Mouse (Mus musculus): ENCODE measurements at regions not wholly inside any gene's neighbourhood (a gene's known extent, or its start where the extent isn't known, plus 50 kb on each side); places are given as distances from the start of the nearest gene placed in this dataset.

DNA sequence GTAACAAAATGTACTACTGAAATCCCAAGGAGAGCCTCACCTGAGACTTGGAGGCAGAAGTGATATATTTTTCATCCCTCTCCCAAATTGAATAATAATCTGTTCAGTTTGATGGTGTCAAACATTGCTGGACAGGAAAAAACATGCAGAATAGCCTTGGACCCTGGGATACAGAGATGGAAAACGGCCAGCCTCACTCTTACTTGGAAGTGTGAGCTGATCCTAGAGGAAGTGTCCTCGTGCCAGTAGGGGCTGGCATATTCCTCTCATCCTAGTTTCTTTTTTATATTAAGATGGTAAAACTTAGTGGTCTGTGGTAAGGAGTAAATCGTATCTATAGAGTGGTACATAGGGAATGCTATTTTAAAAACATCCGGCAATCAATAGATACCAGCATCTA is 107.6 kb upstream of the Mpdz start:
- no peak overlapping the region for H3K4me3 ChIP-seq (ENCODE audit: control insufficient read depth in 1 of 2, insufficient read depth in 1 of 2, low read depth in 2 of 2, low read length in 2 of 2)
- H3K27me3 ChIP-seq (ENCODE audit: control insufficient read depth in 1 of 2, insufficient read depth in 2 of 2, low read length in 2 of 2) = no peaks in the 10 kb centered on the region
- no peak overlapping the region for H3K27ac ChIP-seq (ENCODE audit: control insufficient read depth, low read depth, low read length)
- H3K4me1 ChIP-seq (ENCODE audit: control insufficient read depth in 1 of 2, insufficient read depth in 2 of 2, low read length in 2 of 2) = no peaks in the 10 kb centered on the region
- no peaks in the 10 kb centered on the region for H3K36me3 ChIP-seq (ENCODE audit: control insufficient read depth in 1 of 2, insufficient read depth in 2 of 2, low read length in 2 of 2)
- DNase-seq (ENCODE audit: low read depth, low spot score) = no peak
- no peak overlapping the region for H3K9ac ChIP-seq (ENCODE audit: control insufficient read depth, low read depth, low read length, poor library complexity, severe bottlenecking)
- no peaks in the 10 kb centered on the region for H3K79me2 ChIP-seq (ENCODE audit: control insufficient read depth, insufficient read depth, low read length, poor library complexity)
- no peaks in the 10 kb centered on the region for H3K9me3 ChIP-seq (replicated peaks; ENCODE audit: insufficient read depth, low read length)
- TF ChIP-seq MYB (IDR thresholded peaks at IDR 0.05; ENCODE audit: low read depth, low read length) (no peak), NRF1 (IDR thresholded peaks at IDR 0.05; ENCODE audit: insufficient read depth, low read depth, low read length, poor library complexity, severe bottlenecking) (no peak), GATA1 (IDR thresholded peaks at IDR 0.05; ENCODE audit: low read depth, low read length) (no peak), UBTF (IDR thresholded peaks at IDR 0.05; ENCODE audit: borderline replicate concordance, insufficient read depth, low read depth, low read length) (no peak)

DNA sequence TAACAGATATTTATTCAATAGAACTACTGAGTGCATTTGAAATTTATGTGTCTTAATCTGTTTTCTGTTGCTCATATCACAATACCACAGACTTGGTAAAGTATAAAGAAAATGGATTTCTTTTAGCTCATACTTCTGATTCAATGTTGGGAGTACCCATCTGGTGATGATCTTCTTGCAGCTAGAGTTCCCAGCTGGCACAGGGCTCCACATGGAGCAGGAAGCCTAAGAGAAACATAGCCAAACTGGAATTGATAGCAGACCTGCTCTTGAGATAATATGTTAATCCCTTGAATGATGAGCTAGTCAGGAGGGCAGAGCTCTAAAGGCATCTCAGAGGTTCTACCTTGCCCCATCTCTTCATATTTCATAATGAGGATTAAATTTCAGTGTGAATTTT is 97.9 kb upstream of the Mpdz start:
- Histone ChIP-seq H3K27ac (ENCODE audit: control insufficient read depth, low read depth, low read length) (no peak overlapping the region), H3K27me3 (ENCODE audit: control insufficient read depth in 1 of 2, insufficient read depth in 2 of 2, low read length in 2 of 2) (no peaks in the 10 kb centered on the region), H3K79me2 (ENCODE audit: control insufficient read depth, insufficient read depth, low read length, poor library complexity) (no peaks in the 10 kb centered on the region), H3K4me3 (ENCODE audit: control insufficient read depth in 1 of 2, insufficient read depth in 1 of 2, low read depth in 2 of 2, low read length in 2 of 2) (no peak overlapping the region), H3K4me1 (ENCODE audit: control insufficient read depth in 1 of 2, insufficient read depth in 2 of 2, low read length in 2 of 2) (no peaks in the 10 kb centered on the region), H3K36me3 (ENCODE audit: control insufficient read depth in 1 of 2, insufficient read depth in 2 of 2, low read length in 2 of 2) (no peaks in the 10 kb centered on the region), H3K9ac (ENCODE audit: control insufficient read depth, low read depth, low read length, poor library complexity, severe bottlenecking) (no peak overlapping the region), H3K9me3 (replicated peaks; ENCODE audit: insufficient read depth, low read length) (no peaks in the 10 kb centered on the region)
- TF ChIP-seq POLR2AphosphoS2 (IDR thresholded peaks at IDR 0.05; ENCODE audit: low read length) (no peak), JUND (IDR thresholded peaks at IDR 0.05; ENCODE audit: low read depth, low read length) (no peak), NELFE (IDR thresholded peaks at IDR 0.05; ENCODE audit: low read depth, low read length) (no peak), HCFC1 (IDR thresholded peaks at IDR 0.05; ENCODE audit: low read depth, low read length) (no peak), GATA1 (IDR thresholded peaks at IDR 0.05; ENCODE audit: low read depth, low read length) (no peak), CTCF (IDR thresholded peaks at IDR 0.05 in 2 of 3, conservative IDR thresholded peaks at IDR 0.05 in 1 of 3; ENCODE audit: control insufficient read depth in 1 of 3, insufficient read depth in 1 of 3, low read depth in 2 of 3, low read length in 3 of 3, poor library complexity in 1 of 3, severe bottlenecking in 1 of 3) (no peak), MAZ (IDR thresholded peaks at IDR 0.05; ENCODE audit: low read depth, low read length) (no peak), TAL1 (IDR thresholded peaks at IDR 0.05; ENCODE audit: low read length) (no peak), TCF12 (IDR thresholded peaks at IDR 0.05; ENCODE audit: low read depth, low read length) (no peak), ELF1 (IDR thresholded peaks at IDR 0.05; ENCODE audit: low read depth, low read length) (no peak), E2F4 (IDR thresholded peaks at IDR 0.05; ENCODE audit: borderline replicate concordance, low read depth, low read length) (no peak), CHD1 (IDR thresholded peaks at IDR 0.05; ENCODE audit: low read depth, low read length) (no peak), ZMIZ1 (IDR thresholded peaks at IDR 0.05; ENCODE audit: low read depth, low read length) (no peak), ZNF384 (IDR thresholded peaks at IDR 0.05; ENCODE audit: low read depth, low read length) (no peak), POLR2AphosphoS5 (IDR thresholded peaks at IDR 0.05; ENCODE audit: borderline replicate concordance, low read depth, low read length) (no peak), KAT2A (conservative IDR thresholded peaks at IDR 0.05; ENCODE audit: low read depth, low read length) (no peak), RAD21 (IDR thresholded peaks at IDR 0.05; ENCODE audit: low read depth, low read length) (no peak)
- DNase-seq (ENCODE audit: low read depth, low spot score) = no peak

All from MEL (cell line).